Comparison of ENCODE assay signal across 9 mouse cellular contexts in genomic region chr5:119777836-119778235, GRCm38 (mm10). TPM values are rescaled to one million over a fixed set of nuclear protein-coding genes. Genes with fewer than 3 reads are reported as not detected.
DNase-seq lines count a peak whose midpoint lies in the region; ATAC-seq lines count a peak whose summit lies in the region.
"Had no signal": no experiment of that assay in that cellular context is flagged by ENCODE, and none has a peak within 500 bp of the region (broad histone marks: within the 10 kb centered on the region; RNA-seq: fewer than 3 reads in every experiment).

No protein-coding gene starts in this region.

- no peaks in the 10 kb centered on the region for H3K9me3 ChIP-seq in midbrain, embryonic 11.5 days (ENCODE audit: control insufficient read depth, low read length)
- no peaks in the 10 kb centered on the region for H3K9me3 ChIP-seq in midbrain, embryonic 16.5 days (replicated peaks; ENCODE audit: control insufficient read depth, low read length, poor library complexity, severe bottlenecking)
- H3K9me3 ChIP-seq: midbrain, embryonic 12.5 days had no signal

- H3K4me1 ChIP-seq in midbrain, embryonic 11.5 days (ENCODE audit: control insufficient read depth, insufficient read depth, low read length) = no peaks in the 10 kb centered on the region
- H3K4me1 ChIP-seq in midbrain, embryonic 16.5 days (ENCODE audit: control insufficient read depth, insufficient read depth, low read length) = no peaks in the 10 kb centered on the region
- H3K4me1 ChIP-seq: midbrain, embryonic 12.5 days had no signal

- H3K4me3 ChIP-seq in midbrain, embryonic 11.5 days (ENCODE audit: low read depth, low read length) = no peak overlapping the region
- no peak overlapping the region for H3K4me3 ChIP-seq in midbrain, embryonic 16.5 days (ENCODE audit: low read depth, low read length)
- H3K4me3 ChIP-seq: midbrain, embryonic 12.5 days had no signal

- no peak for ATAC-seq in frontal cortex, adult (ENCODE audit: low TSS enrichment)
- no peak for ATAC-seq in midbrain, embryonic 11.5 days (ENCODE audit: low FRiP score)
- ATAC-seq in midbrain, embryonic 16.5 days = no peak
- peak; percentile 79 for ATAC-seq in common myeloid progenitor, adult 5-6 weeks (replicated peaks; ENCODE audit: low read depth, poor library complexity, severe bottlenecking)

- H3K27me3 ChIP-seq in midbrain, embryonic 11.5 days (ENCODE audit: control insufficient read depth, insufficient read depth, low read length) = no peaks in the 10 kb centered on the region
- H3K27me3 ChIP-seq in midbrain, embryonic 16.5 days (ENCODE audit: control insufficient read depth, insufficient read depth, low read depth, low read length) = no peaks in the 10 kb centered on the region; the same call in none of the 2 replicates

- no peak overlapping the region for H3K4me2 ChIP-seq in midbrain, embryonic 11.5 days
- no peak overlapping the region for H3K4me2 ChIP-seq in midbrain, embryonic 16.5 days (ENCODE audit: low read length)
- H3K4me2 ChIP-seq: midbrain, embryonic 12.5 days had no signal

- 17% methylated on average over 2 of the region's 2 CpGs for whole genome bisulfite sequencing in midbrain, embryonic 11.5 days
- WGBS in midbrain, embryonic 16.5 days = 28% methylated on average over 2 of the region's 2 CpGs

- H3K27ac ChIP-seq in midbrain, embryonic 11.5 days (ENCODE audit: low read depth, low read length) = no peak overlapping the region
- H3K27ac ChIP-seq in midbrain, embryonic 16.5 days (ENCODE audit: low read length) = no peak overlapping the region
- H3K27ac ChIP-seq: midbrain, embryonic 12.5 days had no signal

- H3K9ac ChIP-seq in midbrain, embryonic 11.5 days (ENCODE audit: low read length) = no peak overlapping the region
- no peak overlapping the region for H3K9ac ChIP-seq in midbrain, embryonic 16.5 days (ENCODE audit: low read depth, low read length)
- H3K9ac ChIP-seq: midbrain, embryonic 12.5 days had no signal

- DNase-seq in frontal cortex, adult 2 months (ENCODE audit: extremely low spot score in 1 of 2, low spot score in 1 of 2) = peak; percentile 6 to 83
- DNase-seq in midbrain, embryonic 11.5 days (ENCODE audit: low spot score, missing footprints) = peak; percentile 87
- peak; percentile 78 for DNase-seq in lung, postnatal 10 days
- DNase-seq in spleen, adult 18-20 months = no peak
- no peak for DNase-seq in spleen, postnatal 36 days (ENCODE audit: low spot score in 2 of 2)

- no peaks in the 10 kb centered on the region for H3K36me3 ChIP-seq in midbrain, embryonic 11.5 days (ENCODE audit: control insufficient read depth, insufficient read depth, low read length)
- H3K36me3 ChIP-seq in midbrain, embryonic 16.5 days (ENCODE audit: control insufficient read depth, insufficient read depth, low read length) = no peaks in the 10 kb centered on the region
- H3K36me3 ChIP-seq: midbrain, embryonic 12.5 days had no signal

RNA-seq across cellular contexts. Expression of gene Tbx5, which starts 54.6 kb away (rescaled TPM):
- not detected in 2 replicates for polyA plus RNA-seq in frontal cortex, adult 2 months (2012; rRNA removed)
- not detected in 2 replicates for polyA plus RNA-seq in midbrain, embryonic 11.5 days (2014; fragmentation: Nextera tagmentation; extraction: Ambion mirVana)
- polyA plus RNA-seq in midbrain, embryonic 16.5 days (2015; fragmentation: Nextera tagmentation; extraction: Ambion mirVana) = 0.05 TPM in 1 of 2 replicates, not detected in the other
- total RNA-seq in common myeloid progenitor, adult 5-6 weeks (2017) = not detected in 2 replicates

Comparison
In these comparisons a context has a peak if more than half of its experiments do, and no peak if none do; other contexts are left out.
1. DNase-seq: peak in frontal cortex, adult 2 months (2 of 2), midbrain, embryonic 11.5 days (single experiment) and lung, postnatal 10 days (single experiment); none in spleen, adult 18-20 months (0 of 2) and spleen, postnatal 36 days (0 of 2).